Mouse (Mus musculus) bone marrow, adult 2 months (tissue): ENCODE results near the gene Gna13.

Experiments
- CTCF ChIP-seq: fragments of 200-500 bp; IDR thresholded peaks from 2 replicates; pipeline ENCODE4 v1.5.1; 2011; ENCODE audit warnings: low read length, control low read depth; ENCODE audit not compliant: control insufficient read depth, insufficient read depth
- POLR2A ChIP-seq: fragments of 200-500 bp; IDR thresholded peaks from 2 replicates; pipeline ENCODE4 v1.6.1; 2011; ENCODE audit warnings: low read depth, mild to moderate bottlenecking, control low read depth, low read length, borderline replicate concordance; ENCODE audit not compliant: control insufficient read depth

GRCm38 (mm10) chr11:109349652-109350316 lies 12.8 kb upstream of the Gna13 start:
- TF ChIP-seq POLR2A (no peak), CTCF (no peak)
